Mouse (Mus musculus): ENCODE data around the gene Smok3b. TPM values are rescaled to one million over a fixed set of nuclear protein-coding genes. Genes with fewer than 3 reads are reported as not detected.
A peak's percentile ranks its signal among the peaks of the same experiment; 100 is the strongest.
"Not testable (repeated sequence)": the region's sequence is repeated elsewhere in the genome, so short reads cannot be mapped to it uniquely, and the experiment has no call there.

Smok3b gene
- not detected in 2 replicates for total RNA-seq (2017)

DNA sequence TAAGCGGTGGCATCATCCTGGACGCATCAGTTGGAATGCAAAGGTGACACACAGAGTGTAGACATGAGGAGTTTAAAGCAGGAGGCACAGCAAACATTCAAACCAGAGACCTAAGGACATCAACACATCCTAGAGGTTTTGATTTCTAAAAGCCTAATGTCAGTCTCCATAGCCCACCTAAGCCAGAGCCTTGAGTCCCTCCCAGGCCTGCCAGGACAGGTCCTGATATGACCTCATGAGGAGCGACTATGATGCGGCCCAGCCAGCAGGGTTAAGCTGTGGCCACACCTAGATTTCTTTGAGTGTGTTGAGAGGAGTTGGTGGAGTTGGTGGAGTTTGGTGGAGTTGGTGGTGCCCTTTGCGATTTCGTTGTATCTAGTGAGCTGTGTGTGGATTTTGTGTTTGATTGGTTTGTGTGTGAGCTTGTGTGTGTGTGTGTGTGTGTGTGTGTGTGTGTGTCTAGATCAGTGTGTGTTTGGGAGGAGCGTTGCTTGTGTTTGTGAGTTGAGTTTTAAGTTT, at the start of gene Smok3b, which contains the start of gene Smok3a:
Gene Smok3b (plus strand): TSS at position 469 of the 519 bp plus-strand sequence.
Gene Smok3a (plus strand): TSS at position 301 of the 519 bp plus-strand sequence.
- not testable (repeated sequence) for ATAC-seq (replicated peaks in 1 of 2; ENCODE audit: insufficient read depth in 1 of 2, low FRiP score in 2 of 2, low TSS enrichment in 1 of 2, low read depth in 1 of 2, poor library complexity in 2 of 2, severe bottlenecking in 2 of 2)

DNA sequence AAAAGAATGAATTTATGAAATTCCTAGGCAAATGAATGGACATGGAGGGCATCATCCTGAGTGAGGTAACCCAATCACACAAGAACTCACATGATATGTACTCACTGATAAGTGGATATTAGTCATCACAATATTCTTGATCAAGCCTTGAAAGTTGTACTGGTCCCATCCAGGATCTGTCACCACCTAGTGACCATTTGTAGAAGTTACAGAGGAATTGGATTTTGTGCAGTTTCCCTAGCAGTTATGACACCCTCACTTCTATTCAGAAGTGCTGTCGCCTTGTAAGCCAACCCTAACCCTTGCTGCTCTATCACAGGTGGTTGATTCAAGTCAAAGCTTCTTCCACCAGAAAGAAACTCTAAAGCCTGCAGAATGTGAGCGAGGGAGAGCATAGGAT, 48.1 kb upstream of the Smok3b start:
- no peak for ATAC-seq (replicated peaks in 1 of 2; ENCODE audit: insufficient read depth in 1 of 2, low FRiP score in 2 of 2, low TSS enrichment in 1 of 2, low read depth in 1 of 2, poor library complexity in 2 of 2, severe bottlenecking in 2 of 2)

DNA sequence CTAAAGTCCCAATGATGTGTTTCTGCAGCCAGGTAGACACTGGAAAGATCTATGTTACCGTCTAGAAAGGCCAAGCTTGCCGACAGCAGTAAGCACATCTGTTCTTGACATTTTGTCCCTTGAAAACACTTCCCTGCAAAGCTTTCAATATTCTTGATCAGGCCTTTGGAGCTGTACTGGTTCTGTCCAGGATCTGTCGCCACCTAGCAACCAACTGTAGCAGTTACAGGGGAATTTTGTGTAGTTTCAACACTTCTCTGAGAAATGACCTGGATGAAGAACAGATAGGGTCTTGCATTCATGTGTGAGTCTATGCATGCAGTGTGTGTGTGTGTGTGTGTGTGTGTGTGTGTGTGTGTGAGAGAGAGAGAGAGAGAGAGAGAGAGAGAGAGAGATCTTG, 47.5 kb upstream of the Smok3b start:
- peak in 1 of 2 experiments; percentile 53; a peak in 1 of 4 replicates for ATAC-seq (replicated peaks in 1 of 2; ENCODE audit: insufficient read depth in 1 of 2, low FRiP score in 2 of 2, low TSS enrichment in 1 of 2, low read depth in 1 of 2, poor library complexity in 2 of 2, severe bottlenecking in 2 of 2)

DNA sequence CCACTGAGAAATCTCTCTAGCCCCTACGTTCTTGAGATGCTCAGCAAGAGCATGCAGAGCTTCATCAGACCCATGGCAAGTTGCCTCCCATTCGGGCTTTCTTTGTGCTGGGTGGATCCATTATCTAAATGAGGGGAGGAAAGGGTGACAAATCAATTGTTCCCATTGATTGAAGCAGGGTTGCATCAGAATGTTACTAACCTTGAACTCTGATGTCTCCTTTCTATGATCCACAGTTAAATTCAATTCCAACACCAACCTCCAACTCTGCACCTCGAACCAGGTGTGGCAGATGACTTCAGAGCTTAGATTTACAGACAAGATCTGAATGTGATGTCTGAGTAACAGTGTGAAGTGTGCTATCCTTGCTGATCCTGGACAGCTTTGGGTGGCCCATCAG, 46.5 kb upstream of the Smok3b start:
- ATAC-seq (replicated peaks in 1 of 2; ENCODE audit: insufficient read depth in 1 of 2, low FRiP score in 2 of 2, low TSS enrichment in 1 of 2, low read depth in 1 of 2, poor library complexity in 2 of 2, severe bottlenecking in 2 of 2): no peak

DNA sequence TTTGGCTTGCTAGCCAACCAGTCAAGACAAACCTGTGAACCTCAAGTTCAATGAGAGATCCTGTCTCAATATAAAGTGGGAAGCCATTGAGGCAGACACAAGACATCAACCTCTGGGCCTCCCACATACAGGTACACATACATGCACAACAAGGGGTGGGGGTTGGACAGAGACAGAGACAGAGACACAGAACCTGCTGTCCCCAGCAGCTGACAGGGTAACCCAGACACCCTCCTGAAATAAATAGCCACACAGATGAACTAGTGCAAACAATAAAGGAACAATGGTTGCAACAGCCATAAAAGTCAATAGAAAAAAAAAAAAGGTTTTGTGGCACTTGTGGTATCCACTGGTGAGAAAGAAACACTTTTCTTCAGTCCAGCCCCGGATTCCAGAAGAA, 45.8 kb upstream of the Smok3b start:
- no peak for ATAC-seq (replicated peaks in 1 of 2; ENCODE audit: insufficient read depth in 1 of 2, low FRiP score in 2 of 2, low TSS enrichment in 1 of 2, low read depth in 1 of 2, poor library complexity in 2 of 2, severe bottlenecking in 2 of 2)

DNA sequence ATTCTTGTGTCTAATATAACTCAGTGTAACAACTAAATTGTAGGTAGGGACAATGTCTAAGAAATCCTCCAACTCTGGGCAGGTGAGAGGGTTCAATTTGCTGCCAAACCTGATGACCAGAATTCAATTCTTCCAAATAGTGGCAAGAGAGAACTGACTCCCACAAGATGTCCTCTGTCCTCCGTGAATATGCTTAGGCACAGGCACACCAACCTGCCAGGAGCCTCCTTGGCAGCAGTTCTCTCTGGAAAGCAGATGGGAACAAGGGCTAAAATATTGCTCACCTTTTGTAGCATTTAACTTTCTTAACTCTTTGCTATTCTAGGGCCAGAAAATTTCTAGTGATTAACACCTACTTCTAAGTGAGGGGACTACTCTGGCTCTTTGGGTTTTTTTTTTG, 43.9 kb upstream of the Smok3b start:
- no peak for ATAC-seq (replicated peaks in 1 of 2; ENCODE audit: insufficient read depth in 1 of 2, low FRiP score in 2 of 2, low TSS enrichment in 1 of 2, low read depth in 1 of 2, poor library complexity in 2 of 2, severe bottlenecking in 2 of 2)

DNA sequence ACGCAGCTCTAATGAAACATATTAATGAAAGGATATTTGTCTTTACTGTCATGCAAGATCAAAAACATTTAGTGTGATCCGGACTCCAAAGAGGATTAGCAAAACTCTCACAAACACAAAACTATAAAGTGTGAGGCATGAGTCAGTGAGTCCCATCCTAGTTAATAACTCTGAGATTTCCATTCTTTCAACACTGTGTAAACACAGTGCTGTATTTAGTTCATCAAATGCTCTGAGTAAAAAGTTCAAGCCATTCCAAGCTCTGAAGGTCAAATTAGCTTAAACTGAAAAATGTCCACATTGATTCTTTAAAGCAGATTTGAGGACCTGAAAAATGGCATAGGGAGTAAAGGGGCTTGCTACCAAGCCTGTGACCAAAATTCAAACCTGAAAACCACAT, 42.1 kb upstream of the Smok3b start:
- no peak for ATAC-seq (replicated peaks in 1 of 2; ENCODE audit: insufficient read depth in 1 of 2, low FRiP score in 2 of 2, low TSS enrichment in 1 of 2, low read depth in 1 of 2, poor library complexity in 2 of 2, severe bottlenecking in 2 of 2)

DNA sequence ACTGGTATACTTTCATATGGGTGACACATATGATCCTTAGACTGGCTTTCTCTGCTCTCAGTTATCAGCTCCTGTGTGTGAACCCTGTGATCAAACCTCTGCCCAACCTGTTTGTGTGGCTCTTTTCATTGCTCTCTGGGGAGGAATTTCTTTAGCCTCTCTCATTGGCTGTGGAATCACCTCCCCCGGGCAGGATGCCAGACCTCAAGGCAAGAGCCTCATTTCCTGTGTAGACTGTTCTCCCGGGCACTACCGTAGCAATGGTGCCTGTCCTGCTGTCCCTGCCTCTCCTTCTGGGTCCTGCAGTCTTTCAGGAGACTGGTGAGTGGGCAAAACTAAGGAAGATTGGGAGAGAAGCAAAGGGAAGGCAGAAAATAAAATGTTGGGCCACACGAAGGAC, 39.9 kb upstream of the Smok3b start, which contains the start of gene Azgp1:
Gene Azgp1 (plus strand): TSS at position 221 of the 400 bp plus-strand sequence.
- ATAC-seq (replicated peaks in 1 of 2; ENCODE audit: insufficient read depth in 1 of 2, low FRiP score in 2 of 2, low TSS enrichment in 1 of 2, low read depth in 1 of 2, poor library complexity in 2 of 2, severe bottlenecking in 2 of 2): no peak; a peak in 1 of 4 replicates

DNA sequence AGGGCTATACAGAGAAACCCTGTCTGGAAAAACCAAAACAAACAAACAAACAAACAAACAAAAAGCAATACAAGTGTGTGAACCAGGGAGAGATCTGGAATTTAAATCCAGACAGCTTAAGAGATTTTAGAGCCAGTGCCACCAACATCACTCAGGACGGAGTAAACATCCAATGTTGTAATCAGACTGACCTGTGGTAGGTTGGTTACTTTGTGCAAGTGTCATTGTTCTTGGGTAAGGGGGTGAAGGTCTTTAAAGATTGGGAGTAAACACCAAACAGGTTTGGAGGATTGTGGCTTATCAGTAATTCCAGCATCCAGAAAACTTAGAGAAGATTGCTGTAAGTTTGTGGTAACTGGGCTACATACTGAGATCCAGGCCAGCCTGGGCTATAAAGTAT, 34.9 kb upstream of the Smok3b start:
- no peak for ATAC-seq (replicated peaks in 1 of 2; ENCODE audit: insufficient read depth in 1 of 2, low FRiP score in 2 of 2, low TSS enrichment in 1 of 2, low read depth in 1 of 2, poor library complexity in 2 of 2, severe bottlenecking in 2 of 2)

DNA sequence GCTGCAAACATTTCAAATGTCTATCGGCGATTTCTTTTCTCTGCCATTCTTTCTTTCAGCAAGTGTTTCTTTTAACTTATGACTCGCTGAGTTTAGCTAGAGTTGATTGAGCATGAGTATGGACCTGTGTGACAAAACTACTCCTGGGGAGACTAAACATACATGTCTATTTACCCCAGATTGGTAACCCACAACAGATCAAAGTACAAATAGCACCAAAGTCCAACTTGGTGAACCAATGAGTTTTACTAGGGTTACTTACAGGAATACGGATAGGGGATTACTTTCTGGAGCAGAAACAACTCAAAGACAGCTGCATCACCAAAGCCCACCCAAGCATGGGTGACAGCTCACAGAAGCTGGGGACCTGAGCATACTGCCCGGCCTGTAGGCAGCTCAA, 11.8 kb upstream of the Smok3b start:
- no peak for ATAC-seq (replicated peaks in 1 of 2; ENCODE audit: insufficient read depth in 1 of 2, low FRiP score in 2 of 2, low TSS enrichment in 1 of 2, low read depth in 1 of 2, poor library complexity in 2 of 2, severe bottlenecking in 2 of 2)

DNA sequence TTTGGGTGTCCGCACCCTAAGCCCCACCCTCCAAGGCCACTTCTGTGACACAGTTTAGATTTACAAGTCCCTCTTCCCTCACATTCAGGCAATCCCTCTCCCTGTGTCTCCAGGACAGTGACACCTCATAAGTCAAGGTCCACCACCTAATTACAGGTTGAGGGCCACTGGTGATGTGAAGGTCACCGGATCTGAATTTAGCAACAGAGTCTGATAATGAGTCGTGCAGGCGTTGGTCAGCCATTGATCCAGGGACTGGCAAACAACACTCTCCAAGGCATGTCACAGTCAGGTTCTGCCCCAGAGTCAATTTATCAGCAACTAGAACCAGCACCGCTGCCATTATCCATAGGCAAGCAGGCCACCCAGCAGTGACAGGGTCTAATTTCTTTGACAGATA, 8.8 kb upstream of the Smok3b start:
- no peak for ATAC-seq (replicated peaks in 1 of 2; ENCODE audit: insufficient read depth in 1 of 2, low FRiP score in 2 of 2, low TSS enrichment in 1 of 2, low read depth in 1 of 2, poor library complexity in 2 of 2, severe bottlenecking in 2 of 2)

DNA sequence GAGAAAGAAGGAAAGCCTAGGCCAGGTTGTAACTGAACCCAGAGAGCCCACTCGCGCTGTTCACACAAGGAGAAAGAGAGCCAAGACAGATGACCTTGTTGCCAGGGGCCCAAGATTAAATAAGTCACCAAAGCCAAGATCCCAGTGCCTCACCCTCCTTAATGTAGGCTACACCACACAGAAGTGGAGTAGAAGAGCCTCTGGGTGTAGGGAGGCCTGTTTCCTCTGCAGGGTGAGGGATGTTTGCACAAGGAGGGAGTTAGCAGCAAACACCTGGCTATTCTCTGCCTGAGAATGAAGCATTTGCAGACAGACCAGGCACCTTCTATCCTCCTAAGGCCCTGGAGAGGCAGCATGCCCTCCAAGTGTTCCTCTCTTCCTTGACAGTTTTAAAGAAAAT, 4.7 kb upstream of the Smok3b start:
- no peak for ATAC-seq (replicated peaks in 1 of 2; ENCODE audit: insufficient read depth in 1 of 2, low FRiP score in 2 of 2, low TSS enrichment in 1 of 2, low read depth in 1 of 2, poor library complexity in 2 of 2, severe bottlenecking in 2 of 2)

DNA sequence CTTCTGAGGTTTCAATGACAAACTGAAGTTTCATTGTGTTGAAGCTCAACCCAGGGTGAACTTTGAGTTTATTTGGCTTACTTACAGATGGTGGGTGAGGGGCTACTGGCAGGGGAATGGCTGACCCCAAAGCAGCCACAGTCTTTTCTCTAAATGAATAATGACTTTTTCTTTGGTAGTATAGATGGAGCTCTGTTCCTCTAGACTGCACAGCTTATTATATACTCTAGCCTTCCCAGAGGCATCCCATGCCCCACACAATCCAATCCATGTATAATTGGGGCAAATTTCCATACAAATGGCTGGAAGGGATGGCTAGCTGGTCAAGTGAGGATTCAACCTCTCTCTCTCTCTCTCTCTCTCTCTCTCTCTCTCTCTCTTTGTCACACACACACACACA, 4.2 kb upstream of the Smok3b start:
- ATAC-seq (replicated peaks in 1 of 2; ENCODE audit: insufficient read depth in 1 of 2, low FRiP score in 2 of 2, low TSS enrichment in 1 of 2, low read depth in 1 of 2, poor library complexity in 2 of 2, severe bottlenecking in 2 of 2): no peak

DNA sequence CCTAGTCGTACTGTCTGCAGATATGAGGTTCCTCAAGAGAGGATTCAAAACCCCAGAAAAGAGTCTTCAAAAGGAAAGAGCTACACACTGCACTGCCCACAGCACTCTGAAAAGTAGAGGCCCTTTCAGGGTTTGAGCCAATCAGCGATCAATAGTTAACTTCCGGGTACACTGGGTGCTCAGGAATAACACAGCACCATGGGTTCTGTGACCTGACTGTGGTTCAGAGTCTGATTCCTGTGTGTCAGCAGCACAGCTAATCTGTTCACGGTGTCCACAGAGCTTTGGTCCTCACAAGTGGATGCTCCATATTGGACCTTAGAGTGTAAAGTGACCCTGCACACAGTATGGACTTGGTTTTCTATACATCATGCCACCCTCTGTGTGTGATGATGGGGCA, 1.7 kb upstream of the Smok3b start:
- not testable (repeated sequence) for ATAC-seq (replicated peaks in 1 of 2; ENCODE audit: insufficient read depth in 1 of 2, low FRiP score in 2 of 2, low TSS enrichment in 1 of 2, low read depth in 1 of 2, poor library complexity in 2 of 2, severe bottlenecking in 2 of 2)

DNA sequence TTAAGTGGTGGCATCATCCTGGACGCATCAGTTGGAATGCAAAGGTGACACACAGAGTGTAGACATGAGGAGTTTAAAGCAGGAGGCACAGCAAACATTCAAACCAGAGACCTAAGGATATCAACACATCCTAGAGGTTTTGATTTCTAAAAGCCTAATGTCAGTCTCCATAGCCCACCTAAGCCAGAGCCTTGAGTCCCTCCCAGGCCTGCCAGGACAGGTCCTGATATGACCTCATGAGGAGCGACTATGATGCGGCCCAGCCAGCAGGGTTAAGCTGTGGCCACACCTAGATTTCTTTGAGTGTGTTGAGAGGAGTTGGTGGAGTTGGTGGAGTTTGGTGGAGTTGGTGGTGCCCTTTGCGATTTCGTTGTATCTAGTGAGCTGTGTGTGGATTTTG, 31.7 kb downstream of the Smok3b start, which contains the start of gene Smok3c:
Gene Smok3c (plus strand): TSS at position 301 of the 400 bp plus-strand sequence.
- not testable (repeated sequence) for ATAC-seq (replicated peaks in 1 of 2; ENCODE audit: insufficient read depth in 1 of 2, low FRiP score in 2 of 2, low TSS enrichment in 1 of 2, low read depth in 1 of 2, poor library complexity in 2 of 2, severe bottlenecking in 2 of 2)

DNA sequence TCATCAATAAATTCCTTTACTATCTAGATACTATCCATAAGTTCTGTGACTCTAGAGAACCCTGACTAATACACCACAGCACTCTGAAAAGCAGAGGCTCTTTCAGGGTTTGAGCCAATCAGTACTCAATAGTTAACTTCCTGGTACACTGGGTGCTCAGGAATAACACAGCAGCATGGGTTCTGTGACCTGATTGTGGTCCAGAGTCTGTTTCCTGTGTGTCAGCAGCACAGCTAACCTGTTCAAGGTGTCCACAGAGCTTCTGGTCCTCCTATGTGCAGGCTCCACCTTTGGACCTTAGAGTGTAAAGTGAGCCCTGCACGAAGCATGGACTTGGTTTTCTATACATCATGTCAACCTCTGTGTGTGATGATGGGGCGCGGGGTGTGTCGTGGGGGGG, 52.6 kb downstream of the Smok3b start:
- ATAC-seq (replicated peaks in 1 of 2; ENCODE audit: insufficient read depth in 1 of 2, low FRiP score in 2 of 2, low TSS enrichment in 1 of 2, low read depth in 1 of 2, poor library complexity in 2 of 2, severe bottlenecking in 2 of 2): no peak

DNA sequence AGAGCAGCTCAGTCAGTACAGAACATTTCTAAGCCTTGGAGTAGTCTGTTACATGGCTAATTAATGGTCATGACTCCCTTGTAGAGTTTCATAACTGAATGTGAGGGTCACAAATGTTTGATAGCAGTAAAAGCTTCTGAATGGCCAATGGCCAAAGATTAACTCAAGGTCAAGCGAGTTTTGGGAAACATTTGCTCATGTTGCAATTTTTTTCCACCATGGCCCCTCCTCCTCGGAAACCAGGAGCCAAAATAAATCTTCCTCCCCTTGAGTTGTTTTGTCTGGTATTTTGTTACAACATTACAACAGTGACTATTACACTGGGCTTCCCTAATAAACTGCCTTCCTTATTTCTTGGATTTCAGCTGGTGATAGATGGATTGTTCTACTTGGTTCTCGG, 54.5 kb downstream of the Smok3b start:
- no peak for ATAC-seq (replicated peaks in 1 of 2; ENCODE audit: insufficient read depth in 1 of 2, low FRiP score in 2 of 2, low TSS enrichment in 1 of 2, low read depth in 1 of 2, poor library complexity in 2 of 2, severe bottlenecking in 2 of 2)

DNA sequence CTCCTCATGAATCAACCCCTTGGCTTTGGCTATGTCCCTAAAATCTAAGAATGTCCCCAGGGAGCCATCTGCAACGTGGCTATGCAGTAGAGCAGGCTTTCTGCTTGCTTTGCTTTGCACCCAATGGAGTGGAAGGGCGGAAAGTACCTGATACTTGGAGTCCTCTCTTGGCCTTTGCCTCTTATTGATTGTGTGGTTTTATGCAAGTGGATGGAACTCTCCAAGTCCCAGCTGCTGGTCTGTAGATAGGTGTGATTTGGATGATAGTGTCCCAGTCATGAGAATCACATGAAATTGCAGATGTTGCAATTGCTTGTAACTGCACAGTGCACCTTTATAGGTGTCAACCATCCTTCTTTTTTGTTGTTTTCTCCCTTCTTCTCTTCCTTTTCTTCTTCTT, 54.9 kb downstream of the Smok3b start:
- ATAC-seq (replicated peaks in 1 of 2; ENCODE audit: insufficient read depth in 1 of 2, low FRiP score in 2 of 2, low TSS enrichment in 1 of 2, low read depth in 1 of 2, poor library complexity in 2 of 2, severe bottlenecking in 2 of 2): no peak

DNA sequence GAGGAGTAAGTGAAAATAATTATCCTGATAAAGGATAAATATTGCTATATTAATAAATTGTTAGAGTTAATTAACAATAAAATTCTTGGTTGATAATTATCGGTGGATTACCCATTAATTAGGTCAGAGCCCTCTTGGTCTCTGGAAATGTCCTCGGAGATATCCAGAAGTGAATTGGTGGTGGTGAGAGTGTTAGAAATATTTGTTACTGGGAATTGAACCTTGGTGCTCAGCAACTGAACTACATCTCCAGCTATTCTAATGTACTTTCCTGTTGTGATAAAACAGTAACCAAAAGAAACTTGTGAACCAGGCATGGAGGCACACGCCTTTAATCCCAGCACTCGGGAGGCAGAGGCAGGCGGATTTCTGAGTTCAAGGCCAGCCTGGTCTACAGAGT, 59.2 kb downstream of the Smok3b start:
- no peak for ATAC-seq (replicated peaks in 1 of 2; ENCODE audit: insufficient read depth in 1 of 2, low FRiP score in 2 of 2, low TSS enrichment in 1 of 2, low read depth in 1 of 2, poor library complexity in 2 of 2, severe bottlenecking in 2 of 2)

All from hematopoietic stem cell, adult 5-6 weeks (primary cell).